Mouse (Mus musculus): ENCODE measurements around the gene Ccdc81.

The Ccdc81 gene

GRCm38 (mm10) chr7:89867221-89867620 lies 36.2 kb downstream of the Ccdc81 start:
- no peak for DNase-seq (ENCODE audit: low spot score in 2 of 2)

GRCm38 (mm10) chr7:89864769-89865168 lies 38.7 kb downstream of the Ccdc81 start:
- no peak for DNase-seq (ENCODE audit: low spot score in 2 of 2)

DNA sequence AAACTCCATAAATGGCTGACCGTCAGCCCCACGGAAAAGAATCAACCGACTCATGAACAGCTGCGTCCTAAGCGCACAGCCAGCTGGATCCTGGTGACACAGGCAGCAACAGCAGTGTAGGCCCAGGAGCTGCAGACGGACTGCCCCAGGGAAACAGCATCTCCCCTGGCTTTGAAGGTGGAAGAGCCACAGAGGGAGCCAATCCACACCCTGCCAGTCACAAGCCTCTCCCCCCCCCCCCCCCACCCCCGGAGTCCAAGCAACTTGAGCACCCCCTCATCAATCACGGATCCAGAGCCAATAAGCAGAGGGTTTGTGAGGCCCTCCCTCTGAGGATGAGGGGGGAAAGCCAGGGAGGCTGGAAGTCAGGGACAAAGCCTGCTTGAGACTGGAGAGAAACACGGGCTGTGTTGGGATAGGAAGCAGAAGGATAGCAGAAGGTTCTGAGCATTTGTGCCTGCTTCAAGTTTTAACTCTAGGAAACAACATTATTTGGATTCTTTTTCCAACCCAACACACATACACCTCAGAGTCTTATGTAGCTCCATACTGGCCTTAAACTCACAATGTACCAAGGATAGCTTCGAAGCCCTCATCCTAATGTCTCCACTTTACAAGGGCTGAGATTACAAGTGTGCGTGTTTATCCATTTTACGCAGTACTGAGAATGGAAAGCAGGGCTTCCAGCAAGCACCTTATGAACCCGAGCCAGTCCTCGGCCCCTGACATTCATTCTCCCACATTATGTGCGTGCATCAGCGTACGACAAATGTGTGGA lies 46.8 kb downstream of the Ccdc81 start:
- no peak for DNase-seq (ENCODE audit: low spot score in 2 of 2)

GRCm38 (mm10) chr7:89855196-89855595 lies 48.2 kb downstream of the Ccdc81 start:
- DNase-seq (ENCODE audit: low spot score in 2 of 2): no peak

DNA sequence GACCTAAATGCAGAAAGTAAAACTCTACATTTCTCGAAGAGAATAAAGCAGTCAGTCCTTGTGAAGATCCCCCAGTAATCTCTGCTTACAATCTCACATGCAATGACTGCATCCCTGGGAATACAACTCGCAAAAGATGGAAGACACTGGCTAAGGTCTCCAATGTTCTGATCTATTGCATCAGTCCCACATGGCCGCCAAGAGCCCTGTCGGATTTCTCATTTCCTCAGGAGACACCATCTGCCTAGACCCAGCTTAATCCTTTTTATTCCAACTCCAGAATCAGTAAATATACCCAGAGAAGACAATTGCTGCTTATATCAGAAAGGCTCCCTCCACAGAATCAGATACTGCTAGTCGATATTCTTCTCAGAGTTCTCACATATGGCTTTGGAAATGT lies 50.3 kb downstream of the Ccdc81 start:
- no peak for DNase-seq (ENCODE audit: low spot score in 2 of 2)

- no peak for DNase-seq (ENCODE audit: low spot score in 2 of 2)
Measured at GRCm38 (mm10) chr7:89852158-89853095, 51.0 kb downstream of the Ccdc81 start.

DNA sequence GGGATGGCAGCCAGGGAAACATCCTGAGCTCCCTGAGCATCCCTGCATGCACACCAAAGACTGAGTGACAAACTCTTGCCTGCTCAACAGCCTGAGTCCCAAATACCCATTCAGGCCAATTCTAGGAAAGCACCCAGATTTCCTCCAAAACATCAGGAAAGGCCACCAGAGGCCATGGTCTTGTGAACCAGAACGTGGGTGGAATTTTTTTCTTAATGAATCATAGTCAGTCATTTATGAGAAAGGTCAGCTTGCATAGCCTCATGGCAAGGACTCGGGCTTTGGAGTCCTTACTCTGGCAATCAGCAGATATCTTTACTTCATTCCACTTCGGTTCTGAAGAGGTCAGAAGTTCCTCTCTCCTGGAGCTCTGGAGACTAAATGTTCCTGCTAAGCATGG lies 52.9 kb downstream of the Ccdc81 start:
- DNase-seq (ENCODE audit: low spot score in 2 of 2): no peak

GRCm38 (mm10) chr7:89845669-89846068 lies 57.8 kb downstream of the Ccdc81 start:
- DNase-seq (ENCODE audit: low spot score in 2 of 2): no peak

DNA sequence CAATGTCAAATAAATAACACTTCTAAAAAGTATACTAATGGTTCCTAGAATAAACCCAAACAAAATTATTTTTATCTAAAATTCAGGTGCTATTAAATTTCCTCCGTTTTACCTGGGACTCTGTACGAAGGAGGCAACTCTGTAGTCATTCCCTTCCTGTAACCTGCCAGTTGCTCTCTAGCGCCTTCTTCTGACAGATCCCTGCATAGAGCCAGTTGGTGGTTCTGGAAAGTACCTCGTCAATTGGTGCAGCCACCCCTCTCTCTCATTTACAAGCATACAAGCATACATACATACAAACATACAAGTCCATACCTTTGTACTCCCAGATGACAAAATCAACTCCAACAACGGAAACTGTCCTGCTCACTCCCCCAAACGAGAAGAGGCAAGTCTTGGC lies 59.9 kb downstream of the Ccdc81 start:
- no peak for DNase-seq (ENCODE audit: low spot score in 2 of 2)

GRCm38 (mm10) chr7:89843121-89843520 lies 60.3 kb downstream of the Ccdc81 start:
- DNase-seq (ENCODE audit: low spot score in 2 of 2): no peak

GRCm38 (mm10) chr7:89842404-89842715 lies 61.1 kb downstream of the Ccdc81 start:
- no peak for DNase-seq (ENCODE audit: low spot score in 2 of 2)

DNA sequence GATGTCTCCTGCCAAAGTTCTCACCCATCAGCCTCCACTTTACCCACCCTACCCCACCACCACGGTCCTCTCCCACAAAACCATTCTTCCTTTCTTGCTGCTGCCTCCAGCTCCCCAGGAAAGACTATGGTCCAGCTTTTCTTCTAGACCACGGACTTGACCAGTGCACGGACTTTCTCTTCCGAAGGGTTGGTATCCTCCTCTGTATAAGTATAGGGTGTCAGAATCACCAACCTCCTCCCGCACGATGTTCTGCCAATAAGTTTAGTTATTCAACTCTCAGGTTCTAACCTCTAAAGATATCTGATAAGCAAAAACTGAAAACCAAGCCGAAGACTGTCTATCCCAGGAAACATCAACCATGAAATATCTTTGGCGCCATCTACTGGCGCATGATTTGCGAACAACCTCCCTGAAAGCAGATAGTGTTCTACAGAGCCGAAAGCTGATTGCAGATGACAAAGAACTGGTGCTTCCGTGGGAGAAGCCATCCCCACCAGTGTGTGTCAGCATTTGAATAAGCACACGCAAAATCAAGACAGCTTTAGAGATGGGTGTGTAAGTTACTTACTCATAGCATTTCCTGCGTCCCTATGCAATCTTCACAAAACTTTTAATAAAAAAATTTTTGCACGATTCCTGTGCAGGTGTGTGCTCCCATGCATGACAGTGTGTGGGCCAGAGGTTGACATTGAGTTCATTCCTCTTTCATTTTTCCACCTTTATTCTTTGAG lies 61.6 kb downstream of the Ccdc81 start:
- DNase-seq (ENCODE audit: low spot score in 2 of 2): peak in 1 of 2 experiments; percentile 50

DNA sequence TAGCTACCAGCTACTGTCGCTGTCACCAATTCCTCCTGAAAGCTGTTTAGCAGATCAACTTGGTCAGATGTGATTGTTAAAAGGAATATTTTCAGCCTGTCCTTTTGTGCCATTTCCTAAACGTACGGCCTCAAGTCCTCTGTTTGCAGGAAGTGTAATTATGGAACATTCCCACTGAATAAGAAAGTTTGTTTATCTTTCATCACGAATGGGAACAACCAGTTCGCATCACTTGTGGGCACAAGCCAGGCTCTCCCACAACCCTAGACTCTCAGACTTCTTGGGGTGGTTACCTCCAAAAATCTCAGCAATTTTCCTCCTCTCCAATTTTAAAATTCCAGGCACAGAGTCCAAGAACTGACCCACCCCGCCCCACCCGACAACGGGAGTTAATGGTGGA lies 63.7 kb downstream of the Ccdc81 start:
- DNase-seq (ENCODE audit: low spot score in 2 of 2): no peak

GRCm38 (mm10) chr7:89837841-89838240 lies 65.6 kb downstream of the Ccdc81 start:
- no peak for DNase-seq (ENCODE audit: low spot score in 2 of 2)

DNA sequence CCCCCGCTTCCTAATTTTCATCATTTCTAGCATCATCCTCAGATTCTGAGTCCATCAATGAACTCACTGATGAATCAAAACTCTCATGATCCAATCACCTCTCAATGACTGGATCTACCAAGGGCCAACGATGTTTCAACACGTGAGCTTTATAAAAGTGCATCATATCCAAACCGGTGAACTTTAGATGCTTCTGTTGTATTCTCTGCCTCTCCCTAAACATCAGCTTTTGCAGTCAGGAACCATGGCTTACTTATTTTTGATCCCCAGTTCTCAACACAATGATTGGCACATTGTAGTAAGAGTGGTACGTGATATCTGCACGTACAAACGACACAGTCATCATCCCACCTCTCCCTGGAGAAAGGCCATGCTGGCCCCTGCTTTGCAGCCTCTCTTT lies 66.8 kb downstream of the Ccdc81 start:
- DNase-seq (ENCODE audit: low spot score in 2 of 2): no peak

GRCm38 (mm10) chr7:89835566-89835965 lies 67.9 kb downstream of the Ccdc81 start:
- DNase-seq (ENCODE audit: low spot score in 2 of 2): no peak

GRCm38 (mm10) chr7:89833521-89833920 lies 69.9 kb downstream of the Ccdc81 start:
- no peak for DNase-seq (ENCODE audit: low spot score in 2 of 2)

GRCm38 (mm10) chr7:89829201-89829600 lies 74.2 kb downstream of the Ccdc81 start:
- DNase-seq (ENCODE audit: low spot score in 2 of 2): no peak

DNA sequence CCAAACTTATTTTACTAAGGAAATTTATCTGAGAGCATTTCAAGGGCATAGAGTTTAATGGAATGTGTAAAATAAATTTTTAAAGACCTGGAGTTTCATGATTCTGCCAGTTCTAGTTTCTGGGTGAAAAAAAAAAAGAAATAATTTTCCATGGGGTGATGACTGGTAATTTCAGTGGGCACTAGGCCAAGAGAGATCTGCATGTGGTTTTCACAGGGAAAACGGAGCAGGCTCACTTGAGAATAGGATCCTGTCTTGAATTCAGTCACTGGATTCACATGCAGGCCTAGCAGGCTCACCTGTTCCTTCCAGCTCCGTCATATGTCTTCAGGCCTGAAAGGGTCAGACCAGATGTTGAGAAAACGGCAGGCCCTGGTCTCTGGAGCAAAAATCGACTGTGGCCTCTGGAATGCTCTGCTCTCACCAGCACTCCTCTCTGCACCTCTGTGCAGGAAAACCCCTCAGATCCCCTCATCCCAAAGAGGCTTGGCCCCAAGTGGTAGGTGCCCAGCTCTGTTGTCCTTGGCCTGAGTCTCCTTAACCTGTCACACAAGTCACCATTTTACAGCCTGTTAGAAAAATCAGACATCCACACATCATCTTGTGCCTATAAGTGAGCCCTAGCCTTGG lies 74.9 kb downstream of the Ccdc81 start:
- no peak for DNase-seq (ENCODE audit: low spot score in 2 of 2)

Measured in spleen, postnatal 14 days (tissue).